Mouse (Mus musculus) olfactory bulb, adult 2 months (tissue): ENCODE data around the gene Srd5a1.

Experiments used
- CTCF ChIP-seq: fragments of 200-500 bp; IDR thresholded peaks from 2 replicates; pipeline ENCODE4 v1.5.1; 2012; ENCODE audit warnings: low read depth, mild to moderate bottlenecking, low read length, moderate library complexity; ENCODE audit not compliant: insufficient read depth
- POLR2A ChIP-seq: fragments of 200-500 bp; IDR thresholded peaks from 2 replicates; pipeline ENCODE4 v1.6.1; 2012; ENCODE audit warnings: mild to moderate bottlenecking, low read depth, low read length, moderate library complexity; ENCODE audit not compliant: insufficient read depth

GRCm38 (mm10) chr13:69530951-69531350 lies 80.3 kb downstream of the Srd5a1 start:
- TF ChIP-seq CTCF = no peak
- TF ChIP-seq POLR2A = no peak
